Mouse (Mus musculus): ENCODE results near the gene Grn. TPM values are rescaled to one million over a fixed set of nuclear protein-coding genes. Genes with fewer than 3 reads are reported as not detected.

The Grn gene
- polyA plus RNA-seq, 1 experiment from 2014 or later: 94.8 TPM

- peaks cover 62% of the 10 kb centered on the region for H3K4me1 ChIP-seq (replicated peaks)
- H3K9me3 ChIP-seq (replicated peaks): no peaks in the 10 kb centered on the region
- H3K4me3 ChIP-seq (replicated peaks): no peak overlapping the region
- no peak for ATAC-seq (ENCODE audit: insufficient read depth)
- peaks cover 13% of the 10 kb centered on the region; the same call in 1 of the 2 replicates for H3K27me3 ChIP-seq
- 90% methylated on average over 6 of the region's 6 CpGs for WGBS (ENCODE audit: insufficient replicate concordance)
- no peaks in the 10 kb centered on the region for H3K36me3 ChIP-seq (replicated peaks)
- H3K9ac ChIP-seq: no peak overlapping the region
- no peak overlapping the region for H3K4me2 ChIP-seq
- no peak overlapping the region for H3K27ac ChIP-seq (replicated peaks)
These were observed 34.8 kb downstream of the Grn start for GRCm38 (mm10) chr11:102464901-102465300.

GRCm38 (mm10) chr11:102465713-102466436 lies 35.8 kb downstream of the Grn start:
- Histone ChIP-seq H3K4me2 (no peak overlapping the region), H3K4me3 (replicated peaks) (no peak overlapping the region), H3K9ac (no peak overlapping the region), H3K27ac (replicated peaks) (no peak overlapping the region), H3K9me3 (replicated peaks) (no peaks in the 10 kb centered on the region), H3K36me3 (replicated peaks) (no peaks in the 10 kb centered on the region), H3K27me3 (peaks cover 10% of the 10 kb centered on the region; the same call in 1 of the 2 replicates), H3K4me1 (replicated peaks) (peaks cover 61% of the 10 kb centered on the region)
- ATAC-seq (ENCODE audit: insufficient read depth): no peak
- 71% methylated on average over 26 of the region's 26 CpGs for WGBS (ENCODE audit: insufficient replicate concordance)

GRCm38 (mm10) chr11:102467041-102467631 lies 37.0 kb downstream of the Grn start:
- peak overlapping the region; percentile 54 for H3K4me3 ChIP-seq (replicated peaks)
- no peaks in the 10 kb centered on the region for H3K36me3 ChIP-seq (replicated peaks)
- peak overlapping the region; percentile 72 for H3K27ac ChIP-seq (replicated peaks)
- peak overlapping the region; percentile 47 for H3K9ac ChIP-seq
- no peaks in the 10 kb centered on the region for H3K9me3 ChIP-seq (replicated peaks)
- peak; percentile 81 for ATAC-seq (ENCODE audit: insufficient read depth)
- peak overlapping the region; percentile 96 for H3K4me2 ChIP-seq
- WGBS (ENCODE audit: insufficient replicate concordance): under 1% methylated on average over 36 of the region's 37 CpGs
- peaks cover 62% of the 10 kb centered on the region for H3K4me1 ChIP-seq (replicated peaks)
- H3K27me3 ChIP-seq: peaks cover 10% of the 10 kb centered on the region; the same call in 1 of the 2 replicates

- no peak within 1 kb of the TSS for H3K4me3 ChIP-seq (replicated peaks)
- no peak within 1 kb of the TSS for H3K9ac ChIP-seq
- H3K27ac ChIP-seq (replicated peaks): peak within 1 kb of the TSS; percentile 59
These were observed 39.7 kb downstream of the Grn start, which contains the start of gene Itga2b for GRCm38 (mm10) chr11:102469648-102470357. TSS of gene Itga2b (minus strand) at chr11:102470122.

GRCm38 (mm10) chr11:102475027-102475426 lies 44.9 kb downstream of the Grn start:
- no peak for ATAC-seq (ENCODE audit: insufficient read depth)
- no peak overlapping the region for H3K4me2 ChIP-seq
- WGBS (ENCODE audit: insufficient replicate concordance): 44% methylated on average over 3 of the region's 3 CpGs
- peaks cover 27% of the 10 kb centered on the region for H3K36me3 ChIP-seq (replicated peaks)
- peaks cover 22% of the 10 kb centered on the region for H3K4me1 ChIP-seq (replicated peaks)
- H3K9ac ChIP-seq: no peak overlapping the region
- no peak overlapping the region for H3K27ac ChIP-seq (replicated peaks)
- H3K9me3 ChIP-seq (replicated peaks): no peaks in the 10 kb centered on the region
- no peak overlapping the region for H3K4me3 ChIP-seq (replicated peaks)
- no peaks in the 10 kb centered on the region for H3K27me3 ChIP-seq

More at GRCm38 (mm10) chr11:102469648-102470357, 39.7 kb downstream of the Grn start, which contains the start of gene Itga2b:
- H3K9me3 ChIP-seq (replicated peaks): no peaks in the 10 kb centered on the region
- WGBS (ENCODE audit: insufficient replicate concordance): 12% methylated on average over 11 of the region's 11 CpGs
- no peaks in the 10 kb centered on the region; the same call in 1 of the 2 replicates for H3K36me3 ChIP-seq (replicated peaks)
- peak within 1 kb of the TSS; percentile 50 for H3K4me2 ChIP-seq
- peaks cover 6% of the 10 kb centered on the region; the same call in 1 of the 2 replicates for H3K27me3 ChIP-seq
- peak; percentile 60 for ATAC-seq (ENCODE audit: insufficient read depth)
- peaks cover 59% of the 10 kb centered on the region for H3K4me1 ChIP-seq (replicated peaks)

- H3K4me2 ChIP-seq: no peak overlapping the region
- H3K27ac ChIP-seq (replicated peaks): no peak overlapping the region
- no peak overlapping the region for H3K9ac ChIP-seq
- H3K4me1 ChIP-seq (replicated peaks): peaks cover 11% of the 10 kb centered on the region
- no peaks in the 10 kb centered on the region for H3K27me3 ChIP-seq
- 57% methylated on average over 3 of the region's 3 CpGs for WGBS (ENCODE audit: insufficient replicate concordance)
- H3K9me3 ChIP-seq (replicated peaks): no peaks in the 10 kb centered on the region
- H3K36me3 ChIP-seq (replicated peaks): peaks cover 60% of the 10 kb centered on the region
- no peak overlapping the region for H3K4me3 ChIP-seq (replicated peaks)
- peak; percentile 12; the same call in 1 of the 2 replicates for ATAC-seq (ENCODE audit: insufficient read depth)
These were observed 48.6 kb downstream of the Grn start for GRCm38 (mm10) chr11:102478671-102479070.

GRCm38 (mm10) chr11:102479581-102479980 lies 49.5 kb downstream of the Grn start:
- ATAC-seq (ENCODE audit: insufficient read depth): no peak
- Histone ChIP-seq H3K4me2 (no peak overlapping the region), H3K4me3 (replicated peaks) (no peak overlapping the region), H3K27ac (replicated peaks) (no peak overlapping the region), H3K27me3 (no peaks in the 10 kb centered on the region), H3K4me1 (replicated peaks) (peaks cover 11% of the 10 kb centered on the region), H3K9me3 (replicated peaks) (no peaks in the 10 kb centered on the region), H3K36me3 (replicated peaks) (peaks cover 65% of the 10 kb centered on the region), H3K9ac (no peak overlapping the region)
- WGBS (ENCODE audit: insufficient replicate concordance): 91% methylated on average over 23 of the region's 23 CpGs

- Histone ChIP-seq H3K36me3 (replicated peaks) (peaks cover 70% of the 10 kb centered on the region), H3K4me2 (no peak overlapping the region)
- WGBS (ENCODE audit: insufficient replicate concordance): 94% methylated on average over 15 of the region's 15 CpGs
These were observed 50.0 kb downstream of the Grn start for GRCm38 (mm10) chr11:102480111-102480510.

GRCm38 (mm10) chr11:102480897-102481296 lies 50.8 kb downstream of the Grn start:
- no peak overlapping the region for H3K27ac ChIP-seq (replicated peaks)
- H3K4me1 ChIP-seq (replicated peaks): no peaks in the 10 kb centered on the region
- H3K4me3 ChIP-seq (replicated peaks): no peak overlapping the region
- H3K36me3 ChIP-seq (replicated peaks): peaks cover 76% of the 10 kb centered on the region
- no peaks in the 10 kb centered on the region for H3K9me3 ChIP-seq (replicated peaks)
- H3K4me2 ChIP-seq: no peak overlapping the region
- H3K9ac ChIP-seq: no peak overlapping the region
- ATAC-seq (ENCODE audit: insufficient read depth): no peak
- WGBS (ENCODE audit: insufficient replicate concordance): 86% methylated on average over 4 of the region's 4 CpGs
- H3K27me3 ChIP-seq: no peaks in the 10 kb centered on the region

More at GRCm38 (mm10) chr11:102480111-102480510, 50.0 kb downstream of the Grn start:
- H3K27ac ChIP-seq (replicated peaks): no peak overlapping the region
- no peak overlapping the region for H3K4me3 ChIP-seq (replicated peaks)
- no peak for ATAC-seq (ENCODE audit: insufficient read depth)
- no peak overlapping the region for H3K9ac ChIP-seq
- H3K4me1 ChIP-seq (replicated peaks): peaks cover 6% of the 10 kb centered on the region
- H3K27me3 ChIP-seq: no peaks in the 10 kb centered on the region
- H3K9me3 ChIP-seq (replicated peaks): no peaks in the 10 kb centered on the region

- Histone ChIP-seq H3K27ac (replicated peaks) (no peak overlapping the region), H3K9me3 (replicated peaks) (no peaks in the 10 kb centered on the region), H3K4me1 (replicated peaks) (no peaks in the 10 kb centered on the region), H3K36me3 (replicated peaks) (peaks cover 84% of the 10 kb centered on the region), H3K4me2 (no peak overlapping the region), H3K9ac (no peak overlapping the region), H3K4me3 (replicated peaks) (no peak overlapping the region), H3K27me3 (no peaks in the 10 kb centered on the region)
- no peak for ATAC-seq (ENCODE audit: insufficient read depth)
- 61% methylated on average over 10 of the region's 10 CpGs for WGBS (ENCODE audit: insufficient replicate concordance)
These were observed 51.7 kb downstream of the Grn start for GRCm38 (mm10) chr11:102481779-102482178.

Data from liver, embryonic 15.5 days (tissue).